Mouse (Mus musculus): ENCODE data around the gene Meltf.

DNA sequence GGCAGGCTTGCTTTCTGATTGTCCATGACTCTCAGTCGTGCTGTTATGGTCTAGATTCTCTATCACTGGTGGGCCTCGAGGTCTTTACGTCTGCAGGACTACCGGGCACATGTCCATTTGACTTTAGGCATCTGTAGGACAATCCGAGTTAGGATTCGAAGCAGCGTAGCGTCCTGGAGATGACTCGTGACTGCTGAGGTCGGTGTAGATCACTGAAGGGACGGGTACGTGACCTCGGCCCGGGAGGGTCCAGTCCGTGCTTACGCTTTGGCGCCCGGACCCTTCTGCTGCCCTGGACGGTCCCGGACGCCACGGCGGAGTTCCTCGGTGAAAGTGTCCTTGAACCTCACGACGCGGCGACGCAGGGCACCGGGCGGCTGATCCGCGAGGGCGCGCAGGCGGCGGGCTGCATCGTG, 69.3 kb downstream of the Meltf start:
- TF ChIP-seq CTCF (conservative IDR thresholded peaks at IDR 0.05 in 1 of 2, IDR thresholded peaks at IDR 0.05 in 1 of 2; ENCODE audit: low read depth in 2 of 2, low read length in 2 of 2) (no peak), GABPA (IDR thresholded peaks at IDR 0.05; ENCODE audit: insufficient replicate concordance, low read depth, low read length) (no peak), POLR2A (IDR thresholded peaks at IDR 0.05; ENCODE audit: low read depth, low read length) (no peak), EP300 (IDR thresholded peaks at IDR 0.05; ENCODE audit: low read length) (no peak), UBTF (IDR thresholded peaks at IDR 0.05; ENCODE audit: low read depth, low read length) (no peak), NRF1 (IDR thresholded peaks at IDR 0.05; ENCODE audit: low read depth, low read length) (no peak), CHD2 (IDR thresholded peaks at IDR 0.05; ENCODE audit: low read length) (no peak), POLR2AphosphoS2 (IDR thresholded peaks at IDR 0.05; ENCODE audit: low read depth, low read length) (no peak), JUND (conservative IDR thresholded peaks at IDR 0.05; ENCODE audit: low read depth, low read length) (no peak), ZKSCAN1 (IDR thresholded peaks at IDR 0.05; ENCODE audit: borderline replicate concordance, low read depth, low read length) (no peak), ELF1 (IDR thresholded peaks at IDR 0.05; ENCODE audit: low read depth, low read length) (no peak), USF1 (IDR thresholded peaks at IDR 0.05; ENCODE audit: low read depth, low read length) (no peak)

Data from CH12.LX (cell line).